Mouse (Mus musculus) right cerebral cortex, postnatal 36 days (tissue): ENCODE results near the gene Unc13a.

Source experiments
- DNase-seq, 2 experiments: peaks; one replicate each; pipeline ENCODE4 v3.0.0; 2022; ENCODE audit warnings: low spot score in 2 of 2, mixed read lengths in 1 of 2

The Unc13a gene

DNA sequence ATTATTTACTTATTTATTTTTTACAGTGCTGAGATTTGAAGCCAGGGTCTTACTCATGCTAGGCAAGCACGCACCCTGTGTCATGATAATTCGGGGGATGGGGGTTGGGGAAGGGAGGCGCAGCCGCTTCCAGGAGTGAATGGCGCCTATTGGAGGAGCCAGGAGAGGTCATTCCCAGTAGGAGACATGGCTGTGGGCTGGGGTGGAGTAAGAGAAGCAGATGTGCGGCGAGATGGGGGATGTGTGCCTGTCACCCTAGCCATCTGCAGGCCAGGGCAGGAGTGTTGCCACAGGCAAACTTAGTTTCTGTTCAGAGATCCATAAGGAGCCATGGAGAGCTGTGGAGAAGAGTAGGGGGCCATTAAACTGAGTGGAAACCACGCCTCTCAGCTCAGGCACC, 16.1 kb upstream of the Unc13a start:
- DNase-seq: no peak

DNA sequence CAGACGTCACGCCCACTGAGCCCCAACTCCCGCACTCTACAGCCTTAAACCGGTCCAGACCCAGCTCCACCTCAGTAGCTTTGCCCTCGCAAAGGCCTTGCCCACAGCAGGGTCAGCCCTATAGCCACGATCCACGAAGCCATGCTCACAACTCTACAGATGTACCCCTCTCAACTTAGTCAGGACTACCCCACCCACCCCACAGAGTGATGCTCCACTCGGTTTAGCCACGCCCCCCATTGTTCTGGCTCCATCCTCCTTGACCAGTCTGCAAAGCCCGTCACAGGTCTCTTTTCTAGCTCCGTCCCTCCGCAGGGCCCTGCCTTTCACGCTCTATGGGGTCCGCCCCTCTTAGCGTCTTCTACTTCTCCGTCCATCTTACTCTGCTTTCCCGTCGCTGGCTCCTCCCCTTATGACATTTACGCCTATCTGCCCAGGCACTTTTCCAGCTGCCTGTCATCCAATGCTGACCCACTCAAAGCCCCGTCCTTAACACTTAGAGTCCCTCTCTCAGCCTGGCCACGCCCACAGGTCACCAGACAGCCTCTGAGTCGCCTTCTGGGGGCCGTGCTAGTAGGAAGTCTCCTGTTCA, 14.7 kb upstream of the Unc13a start:
- no peak for DNase-seq

DNA sequence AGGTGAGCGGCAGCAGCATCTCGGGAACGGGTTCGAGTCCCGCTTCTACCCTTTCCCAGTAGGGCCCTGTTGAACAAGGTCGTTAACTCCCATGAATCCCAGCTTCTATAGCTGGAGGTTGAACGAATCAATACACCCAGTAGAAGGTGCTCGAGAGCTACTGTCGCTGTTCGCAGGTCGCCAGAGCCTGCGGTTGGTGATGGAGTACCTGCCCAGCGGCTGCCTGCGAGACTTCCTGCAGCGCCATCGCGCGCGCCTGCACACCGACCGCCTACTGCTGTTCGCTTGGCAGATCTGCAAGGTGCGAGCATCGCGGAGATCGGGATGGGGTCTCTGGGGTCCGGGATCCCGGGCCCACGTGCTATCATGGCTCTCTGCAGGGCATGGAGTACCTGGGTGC, 14.0 kb upstream of the Unc13a start:
- no peak for DNase-seq

DNA sequence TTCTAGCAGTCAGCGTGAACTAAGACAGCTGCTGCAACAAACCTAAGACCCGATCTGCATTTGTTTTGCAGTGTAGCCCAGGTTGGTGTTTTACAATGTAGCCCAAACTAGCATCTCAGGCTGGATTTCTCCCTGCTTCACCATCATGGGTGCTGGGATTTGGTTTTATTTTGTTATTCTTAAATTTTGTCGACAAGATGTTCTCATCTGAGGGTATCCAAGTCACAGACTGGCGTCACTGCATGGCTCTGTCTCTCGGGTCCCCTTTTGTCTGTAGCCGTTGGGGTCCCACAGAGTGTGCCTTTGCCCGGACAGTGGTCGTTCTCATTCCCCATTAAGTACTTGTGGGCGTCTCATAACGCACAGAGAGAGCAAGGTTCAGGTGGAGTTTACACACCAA, 13.1 kb upstream of the Unc13a start:
- no peak for DNase-seq

DNA sequence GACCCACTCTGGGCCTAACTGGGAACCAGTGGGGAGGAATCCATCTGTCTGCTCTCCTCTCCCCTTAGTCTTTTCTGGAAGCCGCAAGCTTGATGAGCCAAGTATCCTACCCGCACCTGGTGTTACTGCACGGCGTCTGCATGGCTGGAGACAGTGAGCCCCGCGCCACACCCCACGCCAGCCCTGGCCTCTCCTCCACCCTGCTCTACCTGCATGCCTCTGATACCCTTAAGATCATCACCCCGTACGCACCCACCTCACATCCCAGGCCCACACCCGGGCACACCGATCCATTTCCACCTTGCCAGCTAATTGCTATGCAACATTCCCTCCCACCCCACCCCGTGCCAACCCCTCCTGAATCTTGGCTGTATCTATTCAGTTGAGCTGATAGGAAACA, 11.3 kb upstream of the Unc13a start:
- no peak for DNase-seq

DNA sequence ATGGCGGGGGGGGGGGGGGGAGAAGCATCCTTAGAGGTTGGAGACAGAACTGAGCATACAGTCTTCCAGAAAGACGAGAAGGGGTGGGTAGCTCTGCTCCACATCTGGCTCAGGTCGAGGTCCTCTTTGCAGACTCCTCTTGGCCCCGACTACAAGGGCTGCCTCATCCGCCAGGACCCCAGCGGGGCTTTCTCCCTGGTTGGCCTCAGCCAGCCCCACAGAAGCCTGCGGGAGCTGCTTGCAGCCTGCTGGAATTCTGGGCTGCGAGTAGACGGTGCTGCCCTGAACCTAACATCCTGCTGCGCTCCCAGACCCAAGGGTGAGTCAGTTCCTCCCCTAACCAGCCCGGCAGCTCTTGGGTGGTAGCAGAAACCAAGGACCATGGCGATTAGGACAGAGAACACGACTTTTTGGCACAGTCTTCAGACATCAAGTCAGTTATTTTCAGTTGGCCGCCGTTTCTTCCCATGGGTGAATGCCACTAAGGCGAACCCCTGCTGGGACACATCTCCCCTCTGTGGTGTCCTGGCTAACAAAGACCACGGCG, 9.9 kb upstream of the Unc13a start:
- no peak for DNase-seq

DNA sequence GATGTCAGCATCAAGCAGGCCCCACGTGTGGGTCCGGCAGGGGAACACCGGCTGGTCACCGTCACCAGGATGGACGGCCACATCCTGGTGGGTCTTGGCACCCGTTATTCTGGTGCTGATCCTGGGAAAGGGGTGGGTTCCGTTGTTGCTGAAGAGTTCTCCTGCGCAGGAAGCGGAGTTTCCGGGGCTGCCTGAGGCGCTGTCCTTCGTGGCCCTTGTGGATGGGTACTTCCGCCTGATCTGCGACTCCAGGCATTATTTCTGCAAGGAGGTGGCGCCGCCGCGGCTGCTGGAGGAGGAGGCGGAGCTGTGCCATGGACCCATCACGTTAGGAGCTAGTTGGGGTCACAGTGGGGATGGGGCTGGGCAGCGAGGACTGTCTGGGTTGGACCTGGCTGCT, 8.9 kb upstream of the Unc13a start:
- DNase-seq: no peak

DNA sequence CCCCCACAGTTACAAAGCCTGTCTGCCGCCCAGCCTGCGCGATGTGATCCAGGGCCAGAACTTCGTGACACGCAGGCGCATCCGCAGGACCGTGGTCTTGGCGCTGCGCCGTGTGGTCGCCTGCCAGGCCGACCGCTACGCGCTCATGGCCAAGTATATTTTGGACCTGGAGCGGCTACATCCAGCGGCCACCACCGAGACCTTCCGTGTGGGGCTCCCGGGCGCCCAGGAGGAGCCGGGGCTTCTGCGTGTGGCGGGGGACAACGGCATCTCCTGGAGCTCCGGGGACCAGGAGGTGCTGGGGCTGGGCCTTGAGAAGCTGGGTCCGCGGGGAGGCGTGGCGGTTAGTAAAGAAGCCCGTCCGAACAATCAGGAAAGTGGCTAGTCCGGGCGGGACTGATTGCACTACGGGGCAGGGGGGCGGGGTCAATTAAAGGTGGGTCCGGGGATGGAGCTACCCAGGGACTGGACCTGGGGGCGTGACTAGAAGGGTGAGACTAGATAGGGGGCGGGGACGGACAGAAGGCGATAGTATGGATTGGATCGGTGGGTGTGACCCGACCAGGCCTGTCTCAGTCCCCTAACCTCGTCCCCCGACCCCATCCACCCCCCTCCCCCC, 8.1 kb upstream of the Unc13a start:
- no peak for DNase-seq

DNA sequence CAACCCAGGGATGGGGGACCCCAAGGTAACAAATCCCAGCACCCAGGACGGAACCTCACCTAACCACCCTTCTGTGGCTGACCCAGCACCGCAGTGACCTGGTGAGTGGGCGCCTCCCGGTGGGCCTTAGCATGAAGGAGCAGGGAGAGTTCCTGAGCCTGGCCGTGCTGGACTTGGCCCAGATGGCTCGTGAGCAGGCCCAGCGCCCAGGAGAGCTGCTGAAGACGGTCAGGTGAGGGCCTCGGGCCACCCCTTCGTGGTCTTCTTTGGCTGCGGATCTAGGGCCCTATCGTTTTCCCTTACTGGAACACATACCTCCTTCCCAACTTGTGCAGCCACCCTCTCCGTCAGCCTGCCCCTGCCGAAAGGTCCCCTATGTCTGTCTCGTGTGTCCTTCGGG, 7.6 kb upstream of the Unc13a start:
- DNase-seq: no peak

DNA sequence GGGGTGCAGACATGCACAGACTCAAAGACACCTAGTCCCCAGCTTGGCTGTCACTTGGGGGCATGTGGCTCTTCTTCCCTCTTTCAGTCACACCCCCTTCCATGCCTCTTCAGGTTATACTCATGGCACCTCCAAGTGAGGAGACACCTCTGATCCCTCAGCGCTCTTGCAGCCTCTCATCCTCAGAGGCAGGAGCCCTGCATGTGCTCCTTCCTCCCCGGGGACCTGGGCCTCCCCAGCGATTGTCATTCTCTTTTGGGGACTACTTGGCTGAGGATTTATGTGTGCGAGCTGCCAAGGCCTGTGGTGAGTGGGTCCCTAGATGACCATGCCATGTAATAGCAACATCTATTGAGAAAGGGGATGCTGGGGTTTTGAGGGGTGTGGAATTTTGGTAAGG, 6.7 kb upstream of the Unc13a start:
- no peak for DNase-seq

DNA sequence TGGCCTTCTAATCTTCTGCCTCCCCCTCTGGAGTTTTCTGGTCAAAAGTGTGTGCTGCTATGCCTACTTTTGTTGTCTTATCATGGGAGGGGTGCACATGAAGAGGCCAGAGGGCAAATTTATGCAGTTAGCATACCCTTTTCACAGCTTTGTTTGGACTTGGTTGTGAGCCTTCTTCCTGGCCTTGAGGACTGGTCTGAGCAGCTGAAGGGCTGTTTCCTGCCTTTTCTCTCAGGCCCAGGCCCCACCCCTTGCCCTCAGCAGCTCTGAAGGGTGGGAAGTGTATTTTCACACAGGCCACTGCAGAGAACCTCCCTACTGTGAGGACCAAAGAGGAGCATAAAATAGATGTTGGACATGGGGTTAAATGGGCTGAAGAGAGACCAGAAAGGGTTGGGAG, 6.0 kb upstream of the Unc13a start:
- DNase-seq: no peak

DNA sequence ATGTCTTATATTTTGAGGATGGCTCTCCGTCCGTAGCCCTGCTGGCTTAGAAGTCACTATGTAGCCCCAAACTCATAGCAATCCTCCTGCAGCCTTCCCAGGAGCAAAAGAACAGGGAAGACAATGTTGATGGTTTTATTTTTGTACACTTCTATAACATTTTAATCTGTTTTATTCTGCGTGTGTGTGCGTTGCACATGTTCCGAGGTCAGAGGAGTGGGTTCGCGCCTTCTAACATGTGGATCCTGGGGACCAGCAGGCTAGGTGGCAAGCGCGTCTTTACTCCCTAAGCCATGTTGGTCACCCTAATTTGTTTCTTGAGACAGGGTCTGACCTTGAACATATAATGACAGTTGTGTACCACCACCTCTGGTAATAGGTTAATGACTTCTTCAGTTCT, 5.2 kb upstream of the Unc13a start:
- DNase-seq: no peak

DNA sequence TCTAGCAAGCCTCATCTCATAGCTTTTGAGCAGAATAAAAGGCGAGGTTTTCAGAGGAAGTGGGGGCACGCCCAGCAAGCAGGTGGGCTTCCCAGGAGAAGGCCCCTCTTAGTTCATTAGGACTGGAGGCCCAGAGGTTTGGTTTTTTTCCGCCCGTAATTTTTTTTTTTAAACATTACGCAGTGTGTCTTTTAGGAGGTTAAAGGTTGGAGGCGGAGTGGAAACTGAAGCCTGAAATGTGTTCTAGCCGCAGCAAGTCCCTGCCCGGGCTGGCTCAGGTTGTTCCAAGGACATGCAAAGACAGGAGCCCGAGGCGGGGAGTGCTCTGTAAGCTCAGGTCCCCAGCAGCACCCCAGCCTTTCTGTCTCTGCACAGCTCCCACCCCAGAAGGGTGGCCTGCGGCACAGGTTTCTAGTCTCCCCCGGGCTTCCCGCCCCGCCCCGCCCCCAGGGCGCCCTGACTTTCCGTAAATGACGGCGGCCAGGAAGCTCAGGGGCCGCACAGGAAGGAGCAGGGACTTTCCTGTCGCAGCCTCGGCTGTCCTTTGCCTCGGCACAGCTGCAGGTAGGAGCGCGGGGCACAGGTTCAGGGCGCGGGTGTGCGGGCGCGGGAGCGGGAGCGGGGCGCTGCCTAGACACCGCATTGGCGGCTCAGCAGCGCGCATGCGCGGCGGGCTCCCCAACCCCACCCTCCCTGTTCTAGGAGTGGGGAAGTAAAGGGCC, 4.6 kb upstream of the Unc13a start, which contains the start of gene Jak3:
TSS of gene Jak3 (plus strand) at position 277 of the 722 bp plus-strand sequence.
- DNase-seq: no peak

DNA sequence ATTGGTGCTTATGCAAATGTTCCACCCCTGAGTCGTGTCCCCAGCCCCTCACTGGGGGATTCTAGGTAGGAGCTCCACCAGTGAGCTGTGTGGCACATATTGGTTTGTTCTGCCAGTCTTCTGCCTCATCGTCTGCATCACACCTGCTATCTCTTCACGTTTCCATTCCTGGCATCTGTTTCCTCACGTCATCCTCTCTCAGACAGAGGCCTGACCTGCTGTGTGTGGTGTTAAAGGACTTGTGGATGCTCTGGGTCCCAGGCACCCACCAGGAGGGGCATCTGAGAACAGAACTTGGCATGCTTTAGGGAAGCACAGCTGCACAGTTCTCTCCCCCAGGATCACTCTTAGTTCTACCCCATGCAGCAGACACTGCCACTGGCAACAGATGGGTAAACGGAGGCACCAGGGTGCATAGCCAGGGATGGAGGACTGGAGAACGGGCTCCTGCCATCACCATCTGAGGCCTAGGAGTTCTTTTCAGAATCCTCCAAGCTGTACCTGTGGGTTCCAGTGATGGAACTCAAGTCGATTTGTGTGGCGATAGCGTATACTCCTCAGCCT, 4.0 kb upstream of the Unc13a start:
- DNase-seq: no peak

DNA sequence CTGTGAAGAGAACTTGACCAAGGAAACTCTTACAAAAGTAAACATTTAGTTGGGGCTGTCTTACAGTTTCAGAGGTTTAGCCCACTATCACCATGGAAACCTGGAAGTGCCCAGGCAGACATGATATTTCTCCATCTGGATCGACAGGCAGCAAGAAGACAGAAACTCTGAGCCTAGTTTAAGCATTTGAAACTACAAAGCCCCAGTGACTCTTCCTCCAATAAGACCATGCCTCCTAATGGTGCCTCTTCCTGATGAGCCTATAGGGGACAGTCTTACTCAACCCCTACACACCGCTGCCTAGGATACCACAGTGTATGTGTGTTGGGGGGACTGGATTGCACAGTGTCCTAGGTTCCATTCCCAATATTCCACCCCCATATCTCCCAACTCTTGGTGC, 2.5 kb upstream of the Unc13a start:
- no peak for DNase-seq

DNA sequence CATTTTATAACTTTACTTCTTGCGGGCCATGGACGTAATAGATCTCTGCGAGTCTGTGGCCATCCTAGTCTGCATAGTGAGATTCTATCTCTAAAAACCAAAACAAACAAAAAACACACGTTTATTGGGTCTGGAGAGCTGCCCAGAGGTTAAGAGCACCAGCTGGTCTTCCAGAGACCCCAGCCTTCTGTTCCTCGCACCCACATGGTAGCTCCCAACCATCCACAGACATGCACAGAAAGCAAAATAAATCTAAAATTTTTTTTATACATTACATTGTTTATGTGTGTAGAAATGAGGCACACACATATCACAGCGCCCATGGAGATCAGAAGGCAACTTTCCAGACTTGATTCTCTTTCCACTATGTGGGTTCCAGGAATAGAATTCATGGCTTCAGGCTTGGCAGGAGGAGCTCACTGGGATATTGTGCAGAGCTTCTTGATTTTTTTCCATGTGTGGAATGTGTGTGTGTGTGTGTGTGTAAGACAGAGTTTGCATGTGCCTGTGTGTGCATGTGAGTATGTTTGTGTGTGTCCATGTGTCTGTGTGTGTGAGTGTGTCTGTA, 695 bp upstream of the Unc13a start:
- DNase-seq: no peak

DNA sequence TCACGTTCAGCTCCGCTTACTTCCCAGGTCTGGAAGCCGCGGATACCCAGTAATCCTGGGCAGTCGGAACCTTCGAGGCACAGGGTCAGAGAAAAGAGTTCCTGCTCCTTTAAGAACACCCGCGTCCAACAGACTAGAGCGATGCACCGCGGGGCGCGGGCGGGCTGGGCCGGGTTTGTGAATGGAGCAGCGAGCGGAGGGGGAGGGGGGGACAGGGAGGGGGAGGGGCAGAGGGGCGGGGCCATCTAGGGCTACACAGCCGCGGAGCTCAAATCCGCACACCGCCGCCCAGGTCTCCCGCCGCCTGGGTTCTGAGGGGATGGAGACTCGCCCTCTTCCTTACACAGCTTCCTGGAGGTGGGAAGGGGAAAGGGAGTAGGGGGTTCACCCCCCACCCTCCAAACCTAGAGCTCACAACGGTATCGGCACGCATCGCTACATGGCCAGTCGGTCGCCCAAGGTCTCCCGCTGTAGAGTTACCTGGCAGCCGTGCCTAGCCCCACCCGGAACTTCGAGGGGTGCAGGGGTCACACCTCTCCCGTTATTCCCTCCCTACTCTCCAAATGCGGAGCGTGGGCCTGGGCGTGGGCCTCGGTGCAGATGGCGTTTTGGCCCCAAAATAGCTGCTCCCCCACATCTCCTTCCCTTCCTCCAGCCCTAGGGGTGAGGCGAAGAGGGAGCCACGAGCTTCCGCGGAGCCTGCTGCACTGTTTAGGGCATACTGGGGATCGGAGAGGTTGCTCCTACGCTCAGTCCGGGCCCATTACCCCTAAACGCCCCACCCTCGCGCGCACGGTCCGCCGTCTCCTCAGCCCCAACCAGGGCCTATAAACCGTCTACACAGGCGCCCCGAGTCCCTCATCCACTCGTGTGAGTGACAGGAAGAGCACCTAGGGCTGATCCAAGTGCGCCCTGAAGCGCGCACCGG, 672 bp downstream of the Unc13a start:
- peak; percentile 67 to 70 for DNase-seq

DNA sequence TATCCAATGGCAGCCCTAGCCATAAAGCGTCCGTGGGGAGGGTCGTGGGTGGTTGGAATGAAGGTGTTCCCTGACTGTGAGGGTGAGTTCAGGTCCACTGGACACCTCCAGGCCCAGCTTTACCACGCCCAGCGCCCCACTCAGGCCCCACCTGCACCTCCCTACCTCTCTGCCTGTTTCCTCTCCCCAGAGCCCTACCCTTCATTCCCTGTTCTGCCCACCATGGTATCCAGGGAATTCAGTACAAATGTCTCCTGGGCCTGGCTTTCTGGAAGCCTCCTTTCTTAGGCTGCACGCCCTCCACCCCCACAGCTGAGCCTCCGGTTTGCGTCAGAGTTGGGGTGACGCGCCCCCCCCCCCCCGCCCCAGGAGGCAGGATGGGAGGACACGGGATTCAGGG, 1.4 kb downstream of the Unc13a start:
- no peak for DNase-seq

DNA sequence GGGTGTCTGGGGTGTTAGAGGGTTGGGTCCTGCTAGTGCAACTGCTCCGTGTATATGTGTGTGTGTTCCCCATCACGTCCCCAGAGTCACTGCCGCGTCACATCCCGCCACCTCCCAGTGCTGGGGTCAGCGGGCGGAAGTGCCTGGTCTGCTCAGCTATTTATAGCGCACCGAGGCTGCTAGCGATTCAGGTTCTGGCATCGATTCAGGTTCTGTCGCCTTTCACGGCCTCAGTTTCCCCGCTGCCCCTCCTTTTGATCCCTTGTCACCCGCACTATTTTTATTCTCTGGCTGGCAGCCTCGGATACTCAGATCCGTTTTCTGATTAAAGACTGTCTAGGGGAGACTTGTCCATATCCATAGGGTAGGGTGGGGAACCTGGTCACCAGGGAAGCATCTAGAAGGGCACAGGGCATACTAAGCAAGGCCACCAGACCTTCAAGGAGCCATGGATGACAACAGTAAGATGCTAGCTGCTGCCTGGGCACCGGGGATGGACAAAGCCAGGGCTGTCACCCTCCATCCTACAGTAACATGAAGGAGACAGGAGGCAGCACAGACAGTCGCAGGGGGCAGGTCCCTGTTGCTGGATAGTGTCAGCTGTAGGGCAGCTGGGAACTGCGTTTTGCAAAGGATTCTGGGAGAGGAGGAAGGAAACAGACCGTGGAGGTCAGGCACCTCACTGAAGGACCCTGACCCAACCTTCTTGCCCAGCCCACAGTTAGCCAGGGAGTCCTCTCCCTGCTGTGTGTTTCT, 3.2 kb downstream of the Unc13a start:
- no peak for DNase-seq

DNA sequence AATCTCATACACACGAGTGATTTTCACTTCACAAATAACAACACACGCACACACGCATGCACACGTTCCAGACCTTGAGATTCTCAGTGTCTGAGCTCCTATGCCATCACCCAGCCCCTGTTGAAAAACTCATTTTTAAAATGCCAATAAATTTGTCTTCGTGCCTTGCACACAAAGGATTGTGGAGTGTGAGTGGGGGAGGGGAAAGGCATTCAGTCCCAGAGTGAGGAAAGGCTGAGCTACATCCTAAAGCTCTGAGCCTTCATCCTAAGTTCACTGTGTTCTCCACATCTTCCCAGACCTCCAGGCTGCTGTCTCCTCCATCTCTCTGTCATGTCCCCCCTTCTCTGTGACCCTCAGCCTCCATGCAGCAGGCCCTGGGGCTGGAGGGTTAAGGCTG, 4.3 kb downstream of the Unc13a start:
- DNase-seq: no peak

DNA sequence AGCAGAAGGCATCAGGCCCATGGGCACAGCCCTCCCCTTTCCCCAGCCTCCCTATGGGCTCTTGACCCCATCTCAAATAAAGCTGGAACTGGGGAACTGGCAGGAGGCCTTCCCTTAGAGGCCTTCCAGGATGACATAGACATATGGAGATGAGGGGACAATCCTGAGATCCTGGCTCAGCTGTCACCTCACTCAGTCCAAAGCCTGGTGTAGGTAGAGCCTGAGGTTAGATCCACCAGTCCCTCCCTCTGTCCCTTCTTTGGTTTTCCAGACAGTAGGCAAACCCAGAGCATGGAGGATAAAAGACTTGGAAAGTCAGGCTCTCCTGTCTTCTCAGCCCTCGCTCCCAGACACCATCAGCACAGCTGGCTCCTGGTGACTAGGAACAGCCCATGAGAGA, 4.7 kb downstream of the Unc13a start:
- DNase-seq: no peak
